Comparison of ENCODE assay signal across 8 mouse cellular contexts in the genomic region with DNA sequence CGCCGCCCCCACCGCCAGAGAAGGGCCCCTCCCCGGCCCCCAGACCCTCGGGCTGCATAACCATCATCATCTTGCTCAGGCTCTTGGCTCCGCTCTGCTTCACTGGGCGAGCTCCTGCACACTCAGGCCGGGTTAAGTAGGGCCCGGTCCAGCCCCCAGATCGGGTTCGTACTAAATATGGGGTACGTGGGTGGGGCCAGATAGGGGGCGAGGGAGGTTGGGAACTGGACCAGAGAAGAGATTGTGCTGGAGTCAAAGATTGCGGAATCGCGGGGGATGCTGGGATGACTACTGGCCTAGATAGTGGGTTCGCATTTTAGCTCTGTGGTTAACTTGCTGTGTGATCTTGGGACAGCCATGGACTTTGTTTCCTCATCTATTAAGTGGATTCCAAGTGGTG. TPM values are rescaled to one million over a fixed set of nuclear protein-coding genes. Genes with fewer than 3 reads are reported as not detected.
DNase-seq lines count a peak whose midpoint lies in the region; ATAC-seq and TF ChIP-seq lines count a peak whose summit lies in the region.

A gene (minus strand): TSS at position 125 of the 400 bp plus-strand sequence.

- no peak for DNase-seq in left cerebral cortex, adult 2 months (ENCODE audit: extremely low spot score in 1 of 2, low spot score in 2 of 2)
- DNase-seq in left cerebral cortex, postnatal 14 days (ENCODE audit: low spot score in 2 of 2) = no peak
- peak; percentile 80 for DNase-seq in gastrocnemius, adult 18-20 months (ENCODE audit: low spot score)
- DNase-seq in cerebellum, adult 18-20 months = no peak
- DNase-seq in frontal cortex, adult 2 months (ENCODE audit: extremely low spot score in 1 of 2, low spot score in 1 of 2) = no peak

- ATAC-seq in hindbrain, embryonic 13.5 days (ENCODE audit: low FRiP score) = 0 out of 2 replicates have a peak, but pooled peaks have one; percentile 0
- ATAC-seq in liver, embryonic 12.5 days = no peak
- ATAC-seq in neural tube, embryonic 14.5 days (ENCODE audit: low read depth) = no peak

- no peaks in the 10 kb centered on the region for H3K36me3 ChIP-seq in hindbrain, embryonic 13.5 days
- peaks cover 30% of the 10 kb centered on the region for H3K36me3 ChIP-seq in liver, embryonic 12.5 days
- no peaks in the 10 kb centered on the region for H3K36me3 ChIP-seq in neural tube, embryonic 14.5 days (ENCODE audit: control insufficient read depth, insufficient read depth, low read length)

- TF ChIP-seq CTCF in left cerebral cortex, adult 2 months (IDR thresholded peaks at IDR 0.05) = no peak

- intact Hi-C loops in left cerebral cortex, adult 2 months (cut with DNase I) = no loop called here
- intact Hi-C loops in left cerebral cortex, postnatal 14 days (cut with DNase I) = no loop called here

- WGBS in hindbrain, embryonic 13.5 days = 8% methylated on average over 17 of the region's 17 CpGs
- WGBS in liver, embryonic 12.5 days (ENCODE audit: insufficient replicate concordance) = 9% methylated on average over 17 of the region's 17 CpGs
- WGBS in neural tube, embryonic 14.5 days = 3% methylated on average over 17 of the region's 17 CpGs

- peak within 1 kb of the TSS; percentile 75 for H3K4me3 ChIP-seq in left cerebral cortex, adult 2 months
- H3K4me3 ChIP-seq in hindbrain, embryonic 13.5 days = peak within 1 kb of the TSS; percentile 73
- peak within 1 kb of the TSS; percentile 92 for H3K4me3 ChIP-seq in liver, embryonic 12.5 days
- H3K4me3 ChIP-seq in neural tube, embryonic 14.5 days (ENCODE audit: low read depth, low read length) = peak within 1 kb of the TSS; percentile 54

- peak within 1 kb of the TSS; percentile 84 for H3K9ac ChIP-seq in hindbrain, embryonic 13.5 days
- peak within 1 kb of the TSS; percentile 91 for H3K9ac ChIP-seq in liver, embryonic 12.5 days
- peak within 1 kb of the TSS; percentile 67 for H3K9ac ChIP-seq in neural tube, embryonic 14.5 days (replicated peaks; ENCODE audit: low read depth, low read length)

- peak within 1 kb of the TSS; percentile 85 for H3K4me2 ChIP-seq in hindbrain, embryonic 13.5 days
- peak within 1 kb of the TSS; percentile 84 for H3K4me2 ChIP-seq in liver, embryonic 12.5 days
- peak within 1 kb of the TSS; percentile 86 for H3K4me2 ChIP-seq in neural tube, embryonic 14.5 days (ENCODE audit: low read depth, low read length)

- peak within 1 kb of the TSS; percentile 90 for H3K27ac ChIP-seq in left cerebral cortex, adult 2 months
- peak within 1 kb of the TSS; percentile 81 for H3K27ac ChIP-seq in hindbrain, embryonic 13.5 days
- peak within 1 kb of the TSS; percentile 85 for H3K27ac ChIP-seq in liver, embryonic 12.5 days
- peak within 1 kb of the TSS; percentile 49 for H3K27ac ChIP-seq in neural tube, embryonic 14.5 days (ENCODE audit: low read depth, low read length)

- H3K4me1 ChIP-seq in hindbrain, embryonic 13.5 days (replicated peaks) = peaks cover 23% of the 10 kb centered on the region
- H3K4me1 ChIP-seq in liver, embryonic 12.5 days = peaks cover 52% of the 10 kb centered on the region
- peaks cover 11% of the 10 kb centered on the region; the same call in 1 of the 2 replicates for H3K4me1 ChIP-seq in neural tube, embryonic 14.5 days (ENCODE audit: control insufficient read depth, insufficient read depth, low read length)

- 0 out of 2 replicates have a peak, but pooled peaks cover 12% of the 10 kb centered on the region for H3K27me3 ChIP-seq in hindbrain, embryonic 13.5 days
- peaks cover 32% of the 10 kb centered on the region for H3K27me3 ChIP-seq in liver, embryonic 12.5 days (replicated peaks)
- no peaks in the 10 kb centered on the region for H3K27me3 ChIP-seq in neural tube, embryonic 14.5 days (ENCODE audit: control insufficient read depth, insufficient read depth, low read length)

- H3K9me3 ChIP-seq in hindbrain, embryonic 13.5 days = no peaks in the 10 kb centered on the region
- H3K9me3 ChIP-seq in liver, embryonic 12.5 days (replicated peaks) = no peaks in the 10 kb centered on the region
- H3K9me3 ChIP-seq in neural tube, embryonic 14.5 days (ENCODE audit: control insufficient read depth, low read length) = no peaks in the 10 kb centered on the region

RNA-seq across cellular contexts. Expression of the gene that starts here (rescaled TPM):
- total RNA-seq in left cerebral cortex, adult 2 months (2021) = 1 to 10 TPM; 1.4 to 1.5 TPM
- total RNA-seq in left cerebral cortex, postnatal 14 days (2021) = 1 to 10 TPM; 2.8 to 3.0 TPM
- total RNA-seq in gastrocnemius, adult 18-20 months (2021) = 1,000 to 10,000 TPM; 7,595 to 9,342 TPM
- polyA plus RNA-seq in hindbrain, embryonic 13.5 days (2015; fragmentation: Nextera tagmentation; extraction: Ambion mirVana) = 1.8 and 2.1 TPM in 2 replicates
- 0.79 and 0.82 TPM in 2 replicates for polyA plus RNA-seq in liver, embryonic 12.5 days (2016; fragmentation: Nextera tagmentation; extraction: Ambion mirVana)
- polyA plus RNA-seq in neural tube, embryonic 14.5 days (2014; fragmentation: Nextera tagmentation; extraction: Ambion mirVana) = 2.2 and 2.8 TPM in 2 replicates
- polyA plus RNA-seq in frontal cortex, adult 2 months (2012; rRNA removed) = 0.76 and 1.2 TPM in 2 replicates

Comparison
In these comparisons a context has a peak if more than half of its experiments do, and no peak if none do; other contexts are left out.
1. RNA of the gene that starts here (total RNA-seq): 7,595 to 9,342 TPM in gastrocnemius, adult 18-20 months; 2.8 to 3.0 TPM in left cerebral cortex, postnatal 14 days and 1.4 to 1.5 TPM in left cerebral cortex, adult 2 months; every median in the first group is over 1,000 times any median in the second.
2. Peak in every context shown above with its lines, with median percentiles within 50 percentile points of each other: H3K27ac ChIP-seq, H3K4me3 ChIP-seq, H3K4me2 ChIP-seq and H3K9ac ChIP-seq.